Mouse (Mus musculus) kidney, adult 2 months (tissue): ENCODE data around the gene Ttc1.

Source experiments
- CTCF ChIP-seq: fragments of 200-500 bp; conservative IDR thresholded peaks from 2 replicates; pipeline ENCODE4 v1.5.1; 2011; ENCODE audit warnings: low read depth, mild to moderate bottlenecking, control low read depth, low read length, moderate library complexity, mixed read lengths; ENCODE audit not compliant: insufficient read depth, insufficient read length
- POLR2A ChIP-seq: fragments of 200-500 bp; IDR thresholded peaks from one replicate; pipeline ENCODE4 v1.6.1; 2011; ENCODE audit warnings: low read depth, low read length, control low read depth

- TF ChIP-seq CTCF (no peak), POLR2A (no peak)
These were observed 10.6 kb upstream of the Ttc1 start for GRCm38 (mm10) chr11:43758436-43758835.
